Mouse (Mus musculus): ENCODE results near the gene Atp11a.

Gene Atp11a

DNA sequence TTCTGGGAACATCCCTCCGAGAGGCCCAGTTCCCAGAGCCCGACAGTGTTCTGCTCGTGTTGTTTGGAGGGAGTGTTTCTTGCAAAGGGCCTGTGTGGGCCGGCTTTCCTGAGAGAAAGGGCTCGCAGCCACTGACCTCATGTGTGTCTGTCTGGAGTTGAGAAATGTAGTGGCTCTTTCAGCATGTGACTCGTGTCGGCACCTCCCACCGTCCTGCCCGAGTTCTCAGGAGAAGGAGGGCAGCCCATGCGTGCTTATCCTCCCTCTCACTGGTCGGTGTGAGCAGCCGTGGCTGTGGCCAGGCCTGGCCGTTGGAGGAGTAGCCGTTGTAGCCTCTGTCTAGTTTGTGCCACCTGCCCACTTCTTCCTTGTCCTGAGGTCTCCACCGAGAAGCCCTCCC, 99.2 kb downstream of the Atp11a start:
- no peak for DNase-seq (ENCODE audit: low read depth, low spot score)
- H3K27me3 ChIP-seq (ENCODE audit: control insufficient read depth, insufficient read depth, low read length, poor library complexity, severe bottlenecking) = no peaks in the 10 kb centered on the region
- H3K36me3 ChIP-seq (ENCODE audit: control insufficient read depth, insufficient read depth, low read length, poor library complexity, severe bottlenecking) = no peaks in the 10 kb centered on the region

DNA sequence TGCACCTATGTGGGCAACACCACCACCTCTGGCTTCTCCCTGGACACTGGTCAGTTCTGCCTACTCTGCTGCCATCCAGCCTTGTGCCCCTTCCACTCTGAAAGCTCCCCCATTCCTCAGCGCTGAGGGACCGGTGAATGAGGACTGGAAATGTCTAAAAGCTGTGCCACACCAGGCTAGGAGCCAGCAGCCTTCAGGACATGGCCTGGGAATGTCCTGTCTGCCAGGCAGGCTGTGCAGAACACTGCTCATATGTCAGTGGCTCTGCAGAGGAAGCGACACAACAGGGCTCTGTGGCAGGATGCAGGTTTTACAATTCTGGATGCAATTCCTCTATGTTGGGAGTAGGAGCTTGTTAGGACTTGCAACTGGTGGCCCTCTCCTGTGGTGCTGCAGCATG, 106.2 kb downstream of the Atp11a start:
- no peaks in the 10 kb centered on the region for H3K36me3 ChIP-seq (ENCODE audit: control insufficient read depth, insufficient read depth, low read length, poor library complexity, severe bottlenecking)

DNA sequence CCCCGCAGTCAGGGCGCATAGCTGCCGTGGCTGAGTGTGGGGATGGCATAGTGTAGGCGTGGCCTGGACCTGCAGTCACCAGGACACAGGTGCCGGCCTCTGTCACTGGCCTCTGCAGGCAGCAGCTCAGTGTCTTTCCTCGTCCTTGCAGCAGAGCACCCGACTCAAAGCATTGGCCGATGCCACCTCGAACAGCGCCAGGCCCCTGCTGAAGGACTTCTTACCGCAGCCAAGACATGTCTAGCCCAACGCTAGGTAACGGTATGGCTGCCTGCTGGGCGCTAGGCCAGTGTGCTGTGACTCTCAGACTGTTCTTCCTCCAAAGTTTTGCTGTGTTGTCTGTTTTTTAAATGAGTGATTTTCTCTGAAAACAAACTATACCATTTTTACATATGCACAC, 106.8 kb downstream of the Atp11a start:
- H3K27me3 ChIP-seq (ENCODE audit: control insufficient read depth, insufficient read depth, low read length, poor library complexity, severe bottlenecking) = no peaks in the 10 kb centered on the region
- H3K36me3 ChIP-seq (ENCODE audit: control insufficient read depth, insufficient read depth, low read length, poor library complexity, severe bottlenecking) = no peaks in the 10 kb centered on the region
- DNase-seq (ENCODE audit: low read depth, low spot score) = no peak

More for the DNA sequence above, 106.2 kb downstream of the Atp11a start:
- no peaks in the 10 kb centered on the region for H3K27me3 ChIP-seq (ENCODE audit: control insufficient read depth, insufficient read depth, low read length, poor library complexity, severe bottlenecking)
- no peak for DNase-seq (ENCODE audit: low read depth, low spot score)

DNA sequence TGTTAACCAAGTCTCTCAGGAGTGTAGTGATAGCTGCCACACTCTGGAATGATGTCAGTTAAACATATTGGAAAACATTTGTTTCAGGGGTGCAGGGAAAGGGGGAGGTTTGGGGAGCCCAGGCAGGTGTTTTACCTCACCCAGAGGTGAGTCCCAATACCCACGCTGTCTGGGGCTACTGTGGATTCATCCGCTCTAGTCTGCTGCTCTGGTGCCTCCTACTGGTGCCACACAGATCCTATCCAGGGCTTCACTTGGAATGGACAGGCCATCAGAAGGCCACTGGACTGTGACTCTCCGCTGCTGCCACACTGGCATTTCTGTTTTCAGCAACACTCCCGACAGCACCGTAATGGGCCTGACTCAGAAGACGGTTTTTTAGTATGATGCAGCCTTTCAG, 109.0 kb downstream of the Atp11a start:
- H3K27me3 ChIP-seq (ENCODE audit: control insufficient read depth, insufficient read depth, low read length, poor library complexity, severe bottlenecking) = no peaks in the 10 kb centered on the region
- no peak for DNase-seq (ENCODE audit: low read depth, low spot score)
- H3K36me3 ChIP-seq (ENCODE audit: control insufficient read depth, insufficient read depth, low read length, poor library complexity, severe bottlenecking) = no peaks in the 10 kb centered on the region

DNA sequence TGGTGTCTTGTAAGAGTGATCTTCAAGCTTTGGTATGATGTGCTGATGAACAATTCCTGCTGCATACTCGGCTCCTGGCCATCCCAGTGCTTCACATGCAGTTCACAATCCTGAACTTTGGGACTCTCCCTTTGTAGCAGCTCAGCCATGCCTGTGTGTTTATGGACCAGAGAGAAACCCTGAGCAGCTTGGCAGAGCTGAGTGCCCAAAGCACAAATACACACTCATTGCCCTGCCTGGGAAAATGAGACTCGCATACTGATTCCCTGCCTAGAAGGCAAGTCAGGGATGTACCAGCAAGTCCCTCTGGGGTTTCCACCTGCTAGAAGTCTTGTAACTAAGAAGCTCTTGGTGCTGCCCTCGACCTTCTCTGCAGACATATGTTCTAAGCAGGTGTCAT, 112.8 kb downstream of the Atp11a start:
- Histone ChIP-seq H3K36me3 (ENCODE audit: control insufficient read depth, insufficient read depth, low read length, poor library complexity, severe bottlenecking) (no peaks in the 10 kb centered on the region), H3K27me3 (ENCODE audit: control insufficient read depth, insufficient read depth, low read length, poor library complexity, severe bottlenecking) (no peaks in the 10 kb centered on the region)
- no peak for DNase-seq (ENCODE audit: low read depth, low spot score)

- Histone ChIP-seq H3K27me3 (ENCODE audit: control insufficient read depth, insufficient read depth, low read length, poor library complexity, severe bottlenecking) (no peaks in the 10 kb centered on the region), H3K36me3 (ENCODE audit: control insufficient read depth, insufficient read depth, low read length, poor library complexity, severe bottlenecking) (no peaks in the 10 kb centered on the region)
- no peak for DNase-seq (ENCODE audit: low read depth, low spot score)
Measured at GRCm38 (mm10) chr8:12870656-12871055, 113.8 kb downstream of the Atp11a start.

DNA sequence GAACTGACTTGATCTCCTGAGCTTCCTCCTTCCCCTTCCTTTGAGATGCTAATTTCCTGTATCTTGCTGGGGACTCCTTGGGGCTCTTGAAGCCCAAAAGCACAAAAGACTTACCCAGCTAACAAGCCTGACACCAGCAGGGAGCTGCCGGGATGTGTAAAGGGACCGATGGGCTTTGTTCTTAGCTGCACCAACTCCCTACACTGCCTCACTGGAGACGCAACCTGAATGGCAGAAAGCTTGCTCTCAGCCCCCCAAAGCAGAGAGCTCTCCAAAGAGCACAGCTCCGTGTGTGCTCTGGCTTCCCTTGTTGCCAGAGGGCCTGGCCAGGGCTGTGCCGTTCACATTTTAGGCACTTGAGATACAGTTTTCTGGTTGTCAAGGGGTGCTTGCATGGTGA, 114.6 kb downstream of the Atp11a start:
- Histone ChIP-seq H3K36me3 (ENCODE audit: control insufficient read depth, insufficient read depth, low read length, poor library complexity, severe bottlenecking) (no peaks in the 10 kb centered on the region), H3K27me3 (ENCODE audit: control insufficient read depth, insufficient read depth, low read length, poor library complexity, severe bottlenecking) (no peaks in the 10 kb centered on the region)
- no peak for DNase-seq (ENCODE audit: low read depth, low spot score)

DNA sequence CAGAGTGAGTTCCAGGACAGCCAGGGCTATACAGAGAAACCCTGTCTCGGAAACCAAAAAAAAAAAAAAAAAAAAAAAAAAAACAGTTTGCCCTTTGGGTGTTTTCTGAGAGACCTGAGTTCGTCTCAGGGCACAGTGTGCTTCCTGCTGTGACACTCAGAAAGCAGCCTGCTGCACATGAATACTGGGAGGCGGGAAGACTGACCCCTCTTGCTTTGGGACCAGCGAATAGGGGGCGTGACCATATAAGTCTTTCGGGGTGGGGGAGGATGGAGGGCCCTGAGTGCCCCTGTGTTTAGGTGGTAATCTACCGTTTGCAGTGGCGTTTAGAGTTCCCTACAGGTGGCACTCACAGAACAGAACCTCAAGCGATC, 116.2 kb downstream of the Atp11a start:
- no peak for DNase-seq (ENCODE audit: low read depth, low spot score)
- Histone ChIP-seq H3K27me3 (ENCODE audit: control insufficient read depth, insufficient read depth, low read length, poor library complexity, severe bottlenecking) (no peaks in the 10 kb centered on the region), H3K36me3 (ENCODE audit: control insufficient read depth, insufficient read depth, low read length, poor library complexity, severe bottlenecking) (no peaks in the 10 kb centered on the region)

GRCm38 (mm10) chr8:12873357-12874046, 116.7 kb downstream of the Atp11a start, which contains the start of gene Mcf2l:
Mcf2l (plus strand) TSS chr8:12873806.
- DNase-seq (ENCODE audit: low read depth, low spot score) = peak; percentile 19
- no peaks in the 10 kb centered on the region for H3K27me3 ChIP-seq (ENCODE audit: control insufficient read depth, insufficient read depth, low read length, poor library complexity, severe bottlenecking)

GRCm38 (mm10) chr8:12874194-12874791, 117.5 kb downstream of the Atp11a start:
- no peak for DNase-seq (ENCODE audit: low read depth, low spot score)
- no peaks in the 10 kb centered on the region for H3K36me3 ChIP-seq (ENCODE audit: control insufficient read depth, insufficient read depth, low read length, poor library complexity, severe bottlenecking)
- H3K27me3 ChIP-seq (ENCODE audit: control insufficient read depth, insufficient read depth, low read length, poor library complexity, severe bottlenecking) = no peaks in the 10 kb centered on the region

More at GRCm38 (mm10) chr8:12873357-12874046, 116.7 kb downstream of the Atp11a start, which contains the start of gene Mcf2l:
- no peaks in the 10 kb centered on the region for H3K36me3 ChIP-seq (ENCODE audit: control insufficient read depth, insufficient read depth, low read length, poor library complexity, severe bottlenecking)

DNA sequence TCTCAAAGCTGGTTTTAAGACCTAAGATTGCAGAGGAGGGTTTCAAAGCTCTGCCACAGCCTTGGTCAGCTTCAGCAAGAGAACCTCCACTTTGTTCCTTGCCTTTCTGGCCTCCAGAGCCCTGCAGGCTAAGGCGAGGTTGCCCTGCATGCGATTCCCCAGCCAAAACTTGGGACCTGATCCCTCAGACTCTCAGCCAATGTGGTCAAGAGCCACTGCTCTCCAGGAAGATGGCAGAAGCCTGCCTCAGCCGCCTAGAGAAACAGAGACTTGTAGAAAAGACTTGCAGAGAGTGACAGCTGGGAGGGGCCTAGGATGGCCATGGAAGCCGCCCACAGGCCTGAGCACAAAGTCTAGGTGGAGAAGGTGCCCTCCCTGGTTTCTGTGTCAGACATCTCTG, 118.2 kb downstream of the Atp11a start:
- no peaks in the 10 kb centered on the region for H3K27me3 ChIP-seq (ENCODE audit: control insufficient read depth, insufficient read depth, low read length, poor library complexity, severe bottlenecking)
- DNase-seq (ENCODE audit: low read depth, low spot score) = no peak
- no peaks in the 10 kb centered on the region for H3K36me3 ChIP-seq (ENCODE audit: control insufficient read depth, insufficient read depth, low read length, poor library complexity, severe bottlenecking)

GRCm38 (mm10) chr8:12877126-12877525, 120.3 kb downstream of the Atp11a start:
- H3K36me3 ChIP-seq (ENCODE audit: control insufficient read depth, insufficient read depth, low read length, poor library complexity, severe bottlenecking) = no peaks in the 10 kb centered on the region

DNA sequence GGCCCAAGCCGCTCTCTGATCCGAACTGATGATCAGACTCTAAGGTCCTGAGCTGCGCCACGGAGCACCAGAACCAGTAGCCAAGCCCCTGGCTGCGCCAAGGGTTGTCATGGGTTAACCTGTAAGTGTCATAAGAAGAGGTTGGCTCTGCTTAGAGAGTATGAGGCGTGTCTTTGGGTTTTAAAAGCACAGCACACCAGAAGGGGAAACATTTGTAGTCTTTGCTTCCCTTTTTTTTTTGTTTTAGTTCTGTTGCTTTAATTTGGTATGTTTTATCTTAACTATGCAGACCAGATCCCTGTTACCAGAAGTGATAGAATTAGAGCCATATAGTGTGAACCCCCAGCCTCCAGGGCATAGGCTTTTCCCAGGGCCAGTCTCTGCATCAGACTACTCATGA, 123.3 kb downstream of the Atp11a start:
- no peaks in the 10 kb centered on the region for H3K36me3 ChIP-seq (ENCODE audit: control insufficient read depth, insufficient read depth, low read length, poor library complexity, severe bottlenecking)
- H3K27me3 ChIP-seq (ENCODE audit: control insufficient read depth, insufficient read depth, low read length, poor library complexity, severe bottlenecking) = no peaks in the 10 kb centered on the region
- DNase-seq (ENCODE audit: low read depth, low spot score) = no peak

More at GRCm38 (mm10) chr8:12877126-12877525, 120.3 kb downstream of the Atp11a start:
- no peak for DNase-seq (ENCODE audit: low read depth, low spot score)
- H3K27me3 ChIP-seq (ENCODE audit: control insufficient read depth, insufficient read depth, low read length, poor library complexity, severe bottlenecking) = no peaks in the 10 kb centered on the region

- DNase-seq (ENCODE audit: low read depth, low spot score) = no peak
- H3K36me3 ChIP-seq (ENCODE audit: control insufficient read depth, insufficient read depth, low read length, poor library complexity, severe bottlenecking) = no peaks in the 10 kb centered on the region
- no peaks in the 10 kb centered on the region for H3K27me3 ChIP-seq (ENCODE audit: control insufficient read depth, insufficient read depth, low read length, poor library complexity, severe bottlenecking)
Measured at GRCm38 (mm10) chr8:12883051-12884004, 126.5 kb downstream of the Atp11a start.

Measured in splenic B cell, adult 2 months (primary cell).